Mouse (Mus musculus): Measurements from ENCODE around the gene H2-DMb2. TPM values are rescaled to one million over a fixed set of nuclear protein-coding genes. Genes with fewer than 3 reads are reported as not detected.

Gene H2-DMb2
- total RNA-seq, 1 experiment from 2014 or later, result 3.3 TPM

GRCm38 (mm10) chr17:34170487-34170876 is 27.4 kb downstream of the H2-DMb2 start:
- ATAC-seq (replicated peaks; ENCODE audit: low read depth, poor library complexity, severe bottlenecking), result peak; percentile 15; the same call in 1 of the 2 replicates

GRCm38 (mm10) chr17:34170877-34171498 is 27.9 kb downstream of the H2-DMb2 start:
- peak; percentile 84 for ATAC-seq (replicated peaks; ENCODE audit: low read depth, poor library complexity, severe bottlenecking)

GRCm38 (mm10) chr17:34172528-34172927 is 29.4 kb downstream of the H2-DMb2 start:
- no peak for ATAC-seq (replicated peaks; ENCODE audit: low read depth, poor library complexity, severe bottlenecking)

- ATAC-seq (replicated peaks; ENCODE audit: low read depth, poor library complexity, severe bottlenecking), result no peak; the same call in 1 of the 2 replicates
These were observed 31.0 kb downstream of the H2-DMb2 start for GRCm38 (mm10) chr17:34174075-34174474.

GRCm38 (mm10) chr17:34177179-34177578 is 34.1 kb downstream of the H2-DMb2 start:
- no peak for ATAC-seq (replicated peaks; ENCODE audit: low read depth, poor library complexity, severe bottlenecking)

GRCm38 (mm10) chr17:34179019-34179418 is 35.9 kb downstream of the H2-DMb2 start:
- ATAC-seq (replicated peaks; ENCODE audit: low read depth, poor library complexity, severe bottlenecking), result no peak

GRCm38 (mm10) chr17:34179913-34180859 is 37.1 kb downstream of the H2-DMb2 start:
- ATAC-seq (replicated peaks; ENCODE audit: low read depth, poor library complexity, severe bottlenecking), result 0 out of 2 replicates have a peak, but pooled peaks have one; percentile 47

GRCm38 (mm10) chr17:34183564-34184219 is 40.6 kb downstream of the H2-DMb2 start:
- ATAC-seq (replicated peaks; ENCODE audit: low read depth, poor library complexity, severe bottlenecking), result no peak

GRCm38 (mm10) chr17:34185526-34185925 is 42.4 kb downstream of the H2-DMb2 start:
- no peak for ATAC-seq (replicated peaks; ENCODE audit: low read depth, poor library complexity, severe bottlenecking)

GRCm38 (mm10) chr17:34186885-34187260 is 43.8 kb downstream of the H2-DMb2 start:
- ATAC-seq (replicated peaks; ENCODE audit: low read depth, poor library complexity, severe bottlenecking), result peak; percentile 8; the same call in 1 of the 2 replicates

- peak; percentile 83 for ATAC-seq (replicated peaks; ENCODE audit: low read depth, poor library complexity, severe bottlenecking)
These were observed 44.3 kb downstream of the H2-DMb2 start, which contains the start of the genes Tap1 and Psmb9 for GRCm38 (mm10) chr17:34187261-34187916. Gene Tap1 (plus strand): TSS chr17:34187553. Gene Psmb9 (minus strand): TSS chr17:34187764.

- ATAC-seq (replicated peaks; ENCODE audit: low read depth, poor library complexity, severe bottlenecking), result 0 out of 2 replicates have a peak, but pooled peaks have one; percentile 17
These were observed 44.9 kb downstream of the H2-DMb2 start for GRCm38 (mm10) chr17:34188010-34188409.

GRCm38 (mm10) chr17:34188986-34189385 is 45.9 kb downstream of the H2-DMb2 start:
- ATAC-seq (replicated peaks; ENCODE audit: low read depth, poor library complexity, severe bottlenecking), result no peak

GRCm38 (mm10) chr17:34192852-34193251 is 49.7 kb downstream of the H2-DMb2 start:
- no peak for ATAC-seq (replicated peaks; ENCODE audit: low read depth, poor library complexity, severe bottlenecking)

- no peak for ATAC-seq (replicated peaks; ENCODE audit: low read depth, poor library complexity, severe bottlenecking)
These were observed 50.4 kb downstream of the H2-DMb2 start for GRCm38 (mm10) chr17:34193468-34193867.

- ATAC-seq (replicated peaks; ENCODE audit: low read depth, poor library complexity, severe bottlenecking), result no peak
These were observed 51.6 kb downstream of the H2-DMb2 start for GRCm38 (mm10) chr17:34194723-34195122.

GRCm38 (mm10) chr17:34196491-34196890 is 53.4 kb downstream of the H2-DMb2 start:
- peak; percentile 73 for ATAC-seq (replicated peaks; ENCODE audit: low read depth, poor library complexity, severe bottlenecking)

GRCm38 (mm10) chr17:34196941-34197894 is 54.1 kb downstream of the H2-DMb2 start, which contains the start of gene Psmb8:
Gene Psmb8 (plus strand): TSS chr17:34197721.
- peak; percentile 62 for ATAC-seq (replicated peaks; ENCODE audit: low read depth, poor library complexity, severe bottlenecking)

Data from common myeloid progenitor, adult 5-6 weeks (primary cell).